Mouse (Mus musculus) megakaryocyte progenitor cell, adult 5-6 weeks (primary cell): ENCODE data around the gene Irs1. TPM values are rescaled to one million over a fixed set of nuclear protein-coding genes. Genes with fewer than 3 reads are reported as not detected.

Experiments
- ATAC-seq: replicated peaks from 2 replicates; pipeline ENCODE4 v1.8.0; 2016; ENCODE audit warnings: mild to moderate bottlenecking, moderate TSS enrichment, inconsistent platforms; ENCODE audit not compliant: poor library complexity
- total RNA-seq, 2 experiments: library from RNA; stranded (forward) in 1 of 2; stranded (reverse) in 1 of 2; fragments of 157-497, 149-512 nt in 1 of 2; fragments of 200-1000 nt in 1 of 2; gene quantifications; 2 replicates each; pipeline versions ENCODE4 v1.2.3 to v1.2.4; 2015 to 2017

The Irs1 gene
- total RNA-seq, 2 experiments from 2014 or later: not detected

DNA sequence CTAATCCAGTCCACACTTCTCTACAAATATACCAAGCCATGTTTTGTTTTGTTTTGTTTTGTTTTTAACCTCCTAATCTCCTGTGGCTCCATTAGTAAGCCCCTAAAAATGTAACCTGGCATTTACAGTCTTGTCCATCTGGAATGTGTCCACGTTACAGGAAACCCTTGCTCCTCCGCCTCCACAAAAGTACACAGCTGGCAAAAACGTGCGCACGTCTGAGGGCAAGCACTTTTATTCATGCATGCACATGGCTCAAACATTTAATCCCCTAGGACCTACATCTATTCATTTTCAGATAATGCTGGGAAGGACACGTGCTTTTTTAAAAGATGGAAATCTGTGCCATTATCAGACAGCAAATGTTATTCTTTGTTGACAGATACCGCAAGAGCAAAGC lies 32.9 kb downstream of the Irs1 start:
- no peak for ATAC-seq

DNA sequence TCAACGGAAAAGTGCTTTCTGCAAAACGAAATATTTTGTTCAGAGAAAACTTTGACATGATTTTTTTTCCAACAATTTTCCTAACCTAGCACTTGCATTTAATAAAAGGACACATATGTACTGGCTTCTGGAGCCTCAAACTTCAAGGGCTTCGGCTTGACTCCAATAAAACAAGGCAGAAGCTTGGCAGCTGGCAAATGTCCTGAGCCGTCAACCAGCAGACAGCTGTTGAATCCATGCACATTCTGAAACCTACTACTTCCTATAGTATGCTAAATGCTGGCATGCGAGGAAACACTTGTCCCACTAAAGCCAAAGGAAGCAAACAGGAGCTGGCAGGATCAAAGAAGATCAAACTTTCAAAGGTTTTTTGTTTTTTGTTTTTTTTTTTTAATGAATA lies 33.8 kb downstream of the Irs1 start:
- no peak for ATAC-seq

DNA sequence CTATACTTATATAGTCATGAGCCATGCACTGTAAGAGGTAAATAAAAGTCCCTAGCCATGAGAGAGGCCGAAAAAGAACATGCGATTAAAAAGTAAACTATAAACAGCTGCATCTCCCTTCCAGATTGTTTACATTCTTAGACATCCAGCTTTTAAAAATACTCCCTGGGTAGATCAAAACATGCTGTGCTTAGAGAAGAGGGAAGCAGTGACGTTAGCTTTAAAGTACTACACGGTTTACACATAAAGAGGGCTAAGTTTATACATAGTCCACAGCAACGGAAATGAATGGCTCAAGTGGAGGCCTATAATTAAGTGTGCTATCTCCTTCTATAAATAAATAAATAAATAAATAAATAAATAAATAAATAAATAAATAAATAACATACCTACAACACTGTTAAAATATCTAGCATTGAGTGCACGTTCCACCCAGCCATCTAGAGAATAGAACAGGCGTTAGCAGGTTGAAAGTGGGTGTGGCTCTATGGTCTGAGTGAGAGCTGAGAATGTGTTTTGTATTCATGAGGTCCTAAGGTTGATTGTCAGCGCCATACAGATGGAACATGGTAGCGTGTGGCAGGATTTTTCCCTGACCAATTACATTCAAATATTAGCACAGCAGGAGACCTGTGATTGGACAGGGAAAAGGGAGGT lies 37.3 kb downstream of the Irs1 start:
- no peak for ATAC-seq

DNA sequence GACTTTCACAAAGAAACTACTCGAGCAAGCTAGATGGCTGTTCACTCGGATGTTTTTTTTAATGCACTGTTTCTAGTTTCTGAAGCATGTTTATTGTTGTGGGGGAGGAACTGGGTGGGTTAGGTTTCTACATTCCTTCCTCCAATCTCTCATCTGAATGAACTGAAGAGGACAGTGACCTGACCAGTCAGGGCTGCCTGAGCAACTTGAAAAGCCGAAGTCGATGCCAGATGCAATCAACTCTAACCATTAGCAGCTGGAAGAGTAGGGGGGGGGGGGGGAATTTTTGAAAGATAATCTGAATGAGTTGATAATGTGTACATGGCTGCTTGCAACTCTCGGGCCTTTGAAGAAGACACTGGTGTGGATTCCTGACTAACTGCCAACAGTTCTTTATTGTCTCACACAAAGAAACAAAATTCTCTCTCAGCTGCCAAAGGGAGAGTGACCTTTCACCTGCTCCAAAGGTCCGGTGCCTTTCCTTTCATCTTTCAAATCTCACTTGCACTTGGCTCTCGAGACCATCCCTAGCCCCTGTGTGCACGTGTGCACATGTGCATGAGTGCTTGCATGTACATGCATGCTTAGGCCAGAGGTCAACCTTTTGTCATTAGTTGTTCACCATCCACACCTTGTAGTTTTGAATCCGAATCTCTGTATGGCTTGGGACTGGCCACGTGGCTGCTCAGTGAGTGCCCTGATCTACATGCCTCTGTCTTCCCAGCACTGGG lies 43.8 kb downstream of the Irs1 start:
- ATAC-seq: no peak

DNA sequence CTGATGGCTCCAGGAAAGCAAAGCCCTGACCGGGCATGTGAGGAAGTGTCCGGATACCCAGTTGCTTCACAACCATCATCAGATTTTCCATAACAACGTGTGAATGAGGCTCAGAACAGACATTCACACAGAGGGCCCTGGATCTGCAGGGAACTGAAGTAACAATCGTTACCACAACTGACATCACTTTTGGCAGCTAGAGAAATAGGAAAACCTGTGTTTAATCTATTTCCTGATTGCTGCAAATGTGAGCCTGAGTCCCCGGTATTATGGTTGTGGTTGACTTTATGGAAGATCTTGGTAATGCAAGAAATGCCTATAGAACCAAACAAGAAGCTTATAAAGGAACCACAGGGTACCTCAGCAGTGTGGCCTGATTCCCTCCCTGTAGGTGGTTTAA lies 46.2 kb downstream of the Irs1 start:
- ATAC-seq: no peak

DNA sequence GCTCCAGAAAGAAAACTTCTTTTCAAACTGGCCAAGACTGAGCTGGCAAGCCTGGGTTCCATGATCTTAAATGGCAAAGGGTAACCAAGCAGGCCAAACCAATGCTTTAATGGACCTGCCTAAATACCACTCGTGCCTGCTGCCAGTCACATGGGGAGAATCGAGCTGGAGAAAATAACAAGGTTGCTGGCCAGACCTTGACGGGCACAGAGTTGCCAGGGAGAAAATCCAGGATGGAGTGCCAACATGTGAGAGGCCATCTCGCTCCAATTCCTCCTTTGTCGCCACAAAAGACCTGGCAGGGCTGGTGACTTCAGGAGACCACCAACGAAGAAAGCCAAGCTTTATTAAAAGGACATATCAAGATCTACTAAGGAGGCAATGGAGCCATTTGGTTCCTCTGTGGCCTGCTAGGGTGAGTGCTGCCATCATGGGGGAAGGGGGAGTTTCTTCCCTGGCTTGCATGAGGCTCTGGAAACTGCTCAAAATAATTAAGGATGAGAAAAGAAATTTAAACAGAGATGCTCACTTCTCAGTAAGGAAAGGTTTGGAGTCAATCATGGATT lies 47.9 kb downstream of the Irs1 start:
- no peak for ATAC-seq

DNA sequence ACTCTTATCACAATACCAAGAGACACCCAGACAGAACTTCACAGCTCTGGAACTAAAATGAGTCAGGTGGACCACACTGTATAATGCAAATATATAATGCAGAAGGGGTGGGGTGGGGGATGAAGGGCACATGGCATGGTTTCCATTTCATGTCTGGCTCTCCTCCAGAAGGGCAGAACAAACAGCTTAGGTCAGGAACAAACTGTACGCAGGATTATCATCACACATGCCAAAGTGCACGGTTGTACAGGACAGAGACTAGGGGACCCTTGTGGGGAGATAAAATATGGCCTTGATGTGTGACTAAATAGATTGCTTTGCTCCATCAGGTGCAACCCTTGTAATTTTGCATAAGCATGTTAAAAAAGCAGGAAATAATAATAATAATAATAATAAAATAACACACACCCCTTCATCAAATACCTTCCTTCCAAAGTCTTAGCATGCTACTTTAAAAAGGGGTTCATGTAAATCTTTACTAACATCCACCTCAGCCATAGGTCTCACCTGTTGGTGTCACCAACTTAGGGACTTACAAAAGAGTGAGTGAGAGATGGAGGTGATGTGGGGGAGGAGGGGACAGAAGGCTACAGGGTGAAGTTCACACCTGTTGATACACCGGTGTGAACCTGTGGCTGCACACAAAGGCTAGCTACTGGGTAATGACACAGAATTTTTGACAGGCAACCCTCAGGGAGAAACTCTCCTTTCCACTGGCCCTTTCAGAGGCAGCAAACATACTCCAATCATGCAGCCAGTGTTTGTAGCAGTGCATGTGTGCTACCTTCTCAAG lies 51.6 kb downstream of the Irs1 start:
- ATAC-seq: no peak

DNA sequence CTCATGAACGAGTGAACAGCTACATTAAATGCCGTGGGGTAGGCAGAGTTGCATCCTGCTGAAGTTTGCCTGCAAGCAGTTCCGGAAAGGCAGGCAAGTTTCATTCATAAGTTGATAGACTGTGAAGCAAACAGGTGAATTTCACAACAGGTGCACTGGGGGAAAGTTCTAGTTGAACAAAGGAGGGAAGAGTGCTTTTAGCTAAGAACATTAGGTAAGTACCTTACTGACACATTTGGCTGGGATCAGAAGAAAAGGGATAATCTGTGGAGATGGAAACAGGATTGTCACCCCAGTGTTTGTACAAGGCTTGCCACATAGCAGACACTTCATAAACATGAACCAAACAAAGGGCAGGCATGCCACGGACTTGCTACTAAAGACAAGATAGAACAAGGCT lies 53.0 kb downstream of the Irs1 start:
- no peak for ATAC-seq

DNA sequence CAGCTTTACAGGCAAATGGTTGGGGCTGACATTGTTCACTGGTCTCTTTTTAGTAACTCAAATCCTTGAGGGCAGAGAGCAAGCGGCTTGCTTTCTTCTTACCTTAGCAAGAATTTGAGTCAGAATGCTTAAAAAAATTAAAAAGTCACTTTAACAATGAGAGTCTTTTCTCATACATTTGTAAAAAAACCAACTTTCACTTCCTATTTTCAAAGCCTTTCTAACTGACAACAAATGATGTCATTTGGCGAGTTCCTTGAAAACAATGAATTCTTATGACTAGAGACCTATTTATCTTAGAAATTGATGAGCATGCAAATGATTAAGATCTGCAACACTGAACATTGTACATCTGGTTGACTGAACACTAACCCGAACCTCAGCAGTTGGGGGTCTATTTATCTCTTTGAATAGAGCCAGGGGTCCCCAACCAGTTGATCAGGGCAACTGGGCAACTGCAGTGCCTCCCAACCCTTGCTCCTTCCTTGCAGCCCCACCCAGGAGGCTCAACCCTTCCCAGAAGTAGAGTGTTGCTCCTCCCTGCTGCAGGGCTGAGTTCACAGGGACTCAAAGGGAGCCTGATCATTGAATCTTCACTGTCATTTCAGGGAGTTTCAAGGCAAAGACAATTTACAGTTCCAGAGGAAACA lies 55.6 kb downstream of the Irs1 start:
- no peak for ATAC-seq

DNA sequence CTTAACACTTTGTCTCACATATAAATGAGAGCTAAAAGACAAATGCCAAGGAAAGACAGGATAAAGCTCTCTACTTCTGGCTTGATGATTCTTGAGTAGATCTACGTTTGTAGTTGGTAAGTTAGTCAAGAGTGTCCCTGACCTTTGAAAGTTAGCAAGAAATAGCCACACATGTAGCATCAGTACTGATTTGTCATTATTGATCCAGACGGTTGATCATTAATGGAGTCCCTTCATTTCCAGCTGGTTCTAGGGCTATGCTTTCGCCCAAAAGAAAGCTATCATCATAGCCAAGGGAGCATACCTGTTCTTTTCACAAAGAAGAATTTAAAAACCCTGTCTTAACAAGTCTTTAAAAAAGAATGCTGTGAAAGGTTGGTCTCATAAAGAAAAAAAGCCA lies 56.6 kb downstream of the Irs1 start:
- ATAC-seq: no peak

DNA sequence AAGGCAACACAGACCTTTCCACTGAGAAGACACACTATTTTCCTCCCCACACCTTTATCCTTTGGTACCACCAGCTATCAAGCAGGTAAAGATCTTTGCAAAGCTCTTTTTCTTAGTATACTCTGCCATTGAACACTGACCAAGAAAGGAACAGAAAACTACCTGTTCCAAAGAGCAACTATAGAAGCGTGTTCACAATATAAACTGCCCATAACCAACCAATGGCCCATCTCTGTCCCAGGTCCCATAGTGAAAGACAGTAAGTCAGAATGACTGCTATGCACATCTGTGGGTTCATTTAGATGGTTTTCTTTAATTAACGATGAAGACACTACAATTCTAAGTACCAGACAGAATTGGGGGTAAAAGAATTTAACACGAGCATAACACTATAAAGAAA lies 58.4 kb downstream of the Irs1 start, which contains the start of gene Gm9747:
Gene Gm9747 (plus strand): TSS at position 301 of the 400 bp plus-strand sequence.
- no peak for ATAC-seq

DNA sequence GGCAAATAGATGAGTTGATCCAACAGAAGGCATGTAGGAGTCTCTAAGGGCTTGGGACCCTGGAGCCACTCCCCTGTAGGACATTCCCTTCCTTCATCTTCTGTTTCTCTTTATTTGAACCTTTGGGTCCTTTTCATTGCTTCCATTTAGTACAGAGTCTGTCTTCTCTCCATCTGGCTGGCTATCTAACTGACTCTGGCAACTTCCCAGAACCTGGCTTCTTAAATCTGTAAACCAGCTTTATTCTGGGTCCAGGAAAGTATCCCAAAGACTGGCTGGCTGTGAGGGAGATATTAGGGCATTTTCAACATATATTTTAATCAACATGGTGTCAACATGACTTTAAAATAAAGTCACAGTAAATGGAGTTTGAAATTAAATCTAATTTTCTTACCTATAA lies 62.4 kb downstream of the Irs1 start:
- ATAC-seq: no peak

DNA sequence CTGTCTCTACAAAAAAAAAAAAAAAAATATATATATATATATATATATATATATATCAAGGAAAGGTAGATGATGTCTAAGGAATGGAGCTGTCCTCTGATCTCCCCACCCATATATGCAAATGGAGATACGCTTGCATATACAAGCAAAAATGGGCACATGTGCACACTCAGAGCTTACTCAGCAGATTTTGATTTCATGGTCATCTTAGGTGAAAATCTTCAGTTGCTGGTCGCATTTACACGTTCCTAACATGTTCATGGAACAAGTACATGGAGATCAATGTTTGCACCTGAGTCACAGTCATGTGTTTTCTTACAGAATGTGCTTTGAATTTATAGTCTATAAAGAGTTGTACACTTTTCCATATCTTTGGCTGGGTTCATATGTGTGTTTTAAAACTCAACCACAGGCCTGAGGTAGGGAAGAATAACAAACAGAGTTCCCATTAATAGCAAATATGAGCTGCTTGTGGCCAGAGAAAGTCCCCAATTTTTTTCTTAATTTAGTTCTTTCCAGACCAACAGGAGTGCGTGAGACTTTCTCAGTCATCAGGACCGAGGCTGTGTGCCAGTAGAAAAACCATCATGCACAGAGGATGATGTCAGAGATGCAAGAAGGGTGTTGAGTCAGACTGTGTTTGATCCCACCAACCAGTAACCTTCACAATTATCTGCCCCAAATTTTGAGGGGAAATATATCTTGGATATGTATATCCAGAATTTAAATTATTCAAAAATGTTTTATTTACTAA lies 68.0 kb downstream of the Irs1 start:
- no peak for ATAC-seq

DNA sequence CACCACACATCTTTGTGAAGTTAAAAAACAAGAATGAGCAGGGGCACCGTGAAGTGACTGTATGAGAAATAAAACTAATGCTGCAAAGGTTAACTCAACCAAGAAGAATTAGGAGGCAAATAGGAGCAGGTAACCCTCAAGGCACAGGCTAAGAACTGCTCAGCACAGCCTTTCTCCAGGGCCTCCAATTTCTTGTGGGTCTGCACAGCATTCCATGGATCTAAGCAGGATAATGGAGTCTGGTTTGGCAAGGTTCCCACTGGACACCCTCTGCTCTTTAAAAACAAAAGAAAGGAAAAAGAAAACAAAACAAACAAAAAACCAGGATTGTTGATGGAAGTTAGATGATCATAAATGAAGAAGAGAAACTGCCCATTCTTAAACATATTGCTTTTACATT lies 69.8 kb downstream of the Irs1 start:
- ATAC-seq: no peak

DNA sequence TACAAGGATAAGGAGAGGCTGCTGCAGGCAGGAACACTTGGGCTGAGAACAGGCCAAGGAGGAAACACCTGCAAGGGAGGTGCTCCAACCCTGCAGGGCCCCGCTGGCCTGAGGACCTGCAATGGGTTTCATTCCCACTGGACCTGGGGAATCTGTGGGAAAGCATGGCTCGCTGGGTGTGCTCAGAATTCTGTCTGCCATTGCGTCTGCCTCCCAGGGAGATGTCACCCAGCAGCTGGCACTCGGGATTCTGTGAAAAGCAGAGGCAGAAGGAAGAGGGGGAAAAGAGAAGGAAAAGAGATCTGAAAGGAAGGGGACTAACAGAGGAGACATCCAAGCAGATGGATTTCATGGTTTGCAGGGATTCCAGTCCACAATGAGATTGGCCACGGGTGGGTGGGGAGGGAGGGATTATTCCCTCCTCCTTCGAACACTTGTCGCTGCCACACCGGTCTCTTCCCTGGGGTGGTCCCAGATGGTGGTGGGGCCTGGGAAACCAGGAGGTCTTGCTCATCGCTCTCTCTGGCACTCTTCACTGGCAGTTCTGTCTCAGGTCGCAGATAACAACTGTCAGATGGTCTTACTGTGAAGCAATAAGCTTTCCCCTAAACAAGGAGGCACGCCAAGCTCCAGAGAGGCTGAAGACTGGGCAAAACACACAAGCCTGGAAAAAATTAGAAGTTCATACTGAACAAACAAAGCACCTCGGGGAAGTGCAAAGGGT lies 70.4 kb downstream of the Irs1 start:
- ATAC-seq: no peak

DNA sequence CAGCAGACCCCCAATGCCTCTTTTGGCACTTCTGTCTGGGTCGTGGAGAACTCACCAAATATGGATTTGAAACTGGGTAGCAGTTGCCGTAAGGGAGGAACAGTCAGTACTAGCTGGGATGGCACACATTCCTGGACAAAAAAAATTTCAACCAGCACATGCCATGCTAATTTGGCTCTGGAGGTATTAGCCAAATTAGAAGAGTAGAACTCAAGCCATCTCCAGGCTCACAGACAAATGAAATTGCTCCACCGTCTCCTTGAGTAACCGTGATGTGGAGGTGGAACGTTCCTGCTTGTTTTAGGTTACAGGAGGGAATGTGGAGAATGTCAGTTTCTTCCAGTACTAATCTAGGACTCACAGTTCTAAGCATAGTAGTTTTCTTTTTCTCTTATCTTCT lies 83.7 kb downstream of the Irs1 start:
- no peak for ATAC-seq

DNA sequence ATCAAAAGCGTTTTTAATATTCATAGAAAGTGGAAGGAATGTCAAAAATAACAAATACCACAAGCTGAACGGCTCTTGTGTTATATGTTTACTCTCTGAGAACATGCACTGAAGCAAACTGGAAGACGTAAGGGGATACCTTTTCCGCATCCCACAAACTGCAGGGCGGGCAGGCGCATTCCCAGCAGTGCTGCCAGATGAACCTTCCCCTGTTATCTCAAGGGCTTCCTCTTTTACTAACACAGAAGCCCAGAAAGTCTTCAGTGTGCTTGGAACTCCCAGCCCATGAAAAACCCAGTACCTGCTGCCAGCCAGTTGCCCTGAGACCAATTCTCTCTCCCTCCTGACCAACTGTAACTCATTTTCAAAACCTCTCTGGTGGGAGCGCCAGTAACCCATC lies 90.6 kb downstream of the Irs1 start:
- no peak for ATAC-seq

DNA sequence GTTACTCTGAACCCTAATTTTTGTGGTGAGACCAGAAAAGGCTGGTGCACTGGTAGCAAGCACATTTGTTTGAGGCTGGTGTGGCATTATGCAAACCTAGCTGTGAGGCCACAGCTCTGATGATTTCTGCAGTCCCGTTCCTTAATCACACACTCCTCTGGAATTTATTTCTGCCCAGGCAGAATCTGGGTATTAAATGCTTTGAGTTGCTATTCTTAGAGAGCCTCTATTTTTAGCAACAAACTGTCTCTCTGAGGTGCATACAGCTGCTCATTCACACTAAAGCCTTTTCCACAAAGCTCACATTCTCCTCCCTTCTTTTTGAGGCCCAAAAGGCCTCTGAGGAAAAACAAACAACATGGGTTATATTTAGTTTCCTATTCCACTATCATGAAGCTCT lies 91.3 kb downstream of the Irs1 start:
- ATAC-seq: no peak

DNA sequence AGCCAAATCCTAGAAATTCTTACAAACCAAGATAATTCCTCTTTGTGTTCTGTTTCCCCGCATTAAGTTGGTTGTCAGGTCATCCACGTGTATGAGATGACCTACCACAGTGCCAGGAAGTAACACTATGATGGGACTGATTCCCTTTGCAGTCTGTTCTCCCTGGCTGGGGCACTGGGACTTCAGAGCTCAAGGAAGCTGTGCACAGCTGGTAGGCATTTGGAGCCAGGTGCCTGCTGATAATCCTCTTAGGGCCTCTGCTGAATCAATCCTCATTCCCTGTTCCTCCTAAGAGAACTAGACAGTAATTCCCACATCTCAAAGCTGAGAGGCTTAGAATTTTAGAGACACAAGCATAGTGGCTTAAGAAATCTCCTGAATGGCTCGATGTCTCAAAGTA lies 99.6 kb downstream of the Irs1 start:
- no peak for ATAC-seq

DNA sequence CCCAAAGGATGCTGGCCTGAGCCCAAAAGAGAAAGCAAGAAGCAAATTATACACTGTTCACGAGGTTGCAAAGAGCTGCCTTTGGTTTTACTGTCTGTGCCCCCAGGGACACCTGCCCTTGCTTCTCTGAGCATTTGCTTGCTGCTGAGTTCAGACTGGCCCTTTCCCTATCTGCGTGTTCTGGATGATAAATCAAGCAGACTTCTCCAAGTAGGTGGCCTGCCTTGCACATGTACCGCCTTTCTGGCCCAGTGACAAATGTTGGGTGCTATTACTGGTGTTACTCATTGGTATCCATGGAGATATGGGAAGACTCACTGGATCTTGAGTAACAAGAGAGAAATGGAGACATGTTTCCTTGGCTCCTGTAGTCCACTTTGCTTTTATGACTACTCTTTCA lies 101.7 kb downstream of the Irs1 start:
- ATAC-seq: no peak
